Mouse (Mus musculus) ES-Bruce4 (cell line): ENCODE results near the gene Echdc1.

Experiments
- CTCF ChIP-seq: IDR thresholded peaks from one replicate; pipeline ENCODE4 v1.8.1; 2011; ENCODE audit warnings: low read depth, low read length
- EP300 ChIP-seq: IDR thresholded peaks from 2 replicates; pipeline ENCODE4 v1.6.1; 2011; ENCODE audit warnings: low read depth, low read length; ENCODE audit not compliant: insufficient read depth
- POLR2A ChIP-seq: IDR thresholded peaks from one replicate; pipeline ENCODE4 v1.8.1; 2011; ENCODE audit warnings: low read length; ENCODE audit not compliant: insufficient read depth

DNA sequence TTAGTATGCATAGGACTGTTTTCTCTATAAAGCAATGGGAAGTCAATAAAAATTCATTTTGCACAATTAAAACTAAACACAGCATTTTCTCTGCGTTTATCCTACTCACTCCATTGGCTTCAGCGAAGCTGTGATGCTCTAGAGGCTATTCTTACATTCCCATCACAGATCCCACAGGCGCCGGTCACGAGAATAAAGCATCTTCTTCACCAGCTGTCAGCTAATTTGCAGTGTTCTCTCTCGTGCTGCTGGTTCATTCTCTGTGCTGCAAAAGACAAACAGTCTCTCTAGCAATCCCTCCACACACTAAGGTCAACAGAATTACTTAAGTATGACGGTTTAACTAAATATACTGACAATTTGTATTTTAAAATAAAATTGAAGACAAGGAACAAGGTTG lies 41.2 kb downstream of the Echdc1 start:
- no peak for TF ChIP-seq POLR2A
- no peak for TF ChIP-seq EP300
- no peak for TF ChIP-seq CTCF
